Mouse (Mus musculus): Measurements from ENCODE around the gene Nrbf2. TPM values are rescaled to one million over a fixed set of nuclear protein-coding genes. Genes with fewer than 3 reads are reported as not detected.

Nrbf2 gene
- total RNA-seq, 2 experiments from 2014 or later: 9.3 to 10.1 TPM

GRCm38 (mm10) chr10:67216872-67217271 is 68.2 kb downstream of the Nrbf2 start:
- DNase-seq: no peak

Other genes starting within 250 kb of the Nrbf2 start
- 10 to 100 TPM; 33.0 to 48.7 TPM for gene Jmjd1c, start 189.2 kb downstream of the Nrbf2 start, total RNA-seq (2021)
- gene Reep3, start 188.4 kb downstream of the Nrbf2 start, total RNA-seq (2021): 10 to 100 TPM; 21.9 to 27.2 TPM

Measured in gastrocnemius, postnatal 10 days (tissue).